Mouse (Mus musculus) left cerebral cortex, postnatal 36 days (tissue): ENCODE data around the gene Rps10. TPM values are rescaled to one million over a fixed set of nuclear protein-coding genes. Genes with fewer than 3 reads are reported as not detected.
"Not testable (repeated sequence)": the region's sequence is repeated elsewhere in the genome, so short reads cannot be mapped to it uniquely, and the experiment has no call there.

Source experiments
- DNase-seq, 2 experiments: peaks; one replicate each; pipeline ENCODE4 v3.0.0; 2021 to 2022; ENCODE audit warnings: low spot score in 2 of 2, mixed read lengths in 1 of 2
- intact Hi-C: fragments of 180-260 bp; cut with DNase I; formaldehyde crosslinking; loops from one replicate; pipeline ENCODE4 v1.15.1; 2025
- total RNA-seq, 2 experiments: library from RNA; stranded (reverse); gene quantifications; 2 replicates each; pipeline ENCODE4 v1.2.3; 2021

The Rps10 gene
- total RNA-seq, 2 experiments from 2014 or later: 430 to 478 TPM

DNA sequence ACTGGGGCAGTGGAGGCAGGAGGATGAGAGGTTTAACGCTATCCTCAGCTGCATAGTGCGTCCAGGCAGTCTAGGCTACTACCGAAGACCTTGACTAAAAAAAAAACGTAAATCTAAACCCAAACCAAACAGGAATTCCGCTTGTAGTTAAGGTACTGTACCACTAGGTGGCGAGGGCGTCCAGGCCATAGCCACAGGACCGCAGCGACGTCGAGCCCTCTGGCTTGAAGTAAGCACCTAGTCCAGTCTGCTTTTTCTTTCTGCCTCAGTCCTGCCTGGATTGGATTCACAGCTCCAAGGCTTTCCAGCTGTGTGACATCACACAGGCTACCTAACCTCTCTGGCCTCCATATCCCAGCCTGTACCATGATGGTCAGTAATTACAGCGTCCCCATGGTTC is 13.7 kb upstream of the Rps10 start:
- DNase-seq: peak in 1 of 2 experiments; percentile 46
- intact Hi-C loops: no loop called here

DNA sequence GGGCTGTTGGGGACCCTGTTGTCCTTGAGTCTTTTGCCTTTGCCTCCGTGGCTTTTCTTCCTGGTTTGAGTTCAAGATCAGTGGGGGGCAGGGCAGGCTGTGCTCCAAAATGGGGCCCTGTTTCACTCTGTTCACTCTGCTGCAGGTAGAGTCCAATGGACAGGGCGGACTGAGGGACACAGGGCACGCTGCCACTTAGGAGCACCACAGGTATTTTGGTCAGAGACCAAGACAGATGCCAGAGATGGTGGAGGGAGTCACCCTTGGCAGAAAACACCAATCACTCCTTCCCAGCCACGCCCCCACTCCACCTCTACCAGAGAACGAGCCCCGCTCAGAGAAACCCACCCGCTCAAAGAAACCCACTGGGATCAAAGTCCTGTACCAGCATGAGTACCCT is 9.3 kb upstream of the Rps10 start:
- intact Hi-C loops: no loop called here
- DNase-seq: no peak

DNA sequence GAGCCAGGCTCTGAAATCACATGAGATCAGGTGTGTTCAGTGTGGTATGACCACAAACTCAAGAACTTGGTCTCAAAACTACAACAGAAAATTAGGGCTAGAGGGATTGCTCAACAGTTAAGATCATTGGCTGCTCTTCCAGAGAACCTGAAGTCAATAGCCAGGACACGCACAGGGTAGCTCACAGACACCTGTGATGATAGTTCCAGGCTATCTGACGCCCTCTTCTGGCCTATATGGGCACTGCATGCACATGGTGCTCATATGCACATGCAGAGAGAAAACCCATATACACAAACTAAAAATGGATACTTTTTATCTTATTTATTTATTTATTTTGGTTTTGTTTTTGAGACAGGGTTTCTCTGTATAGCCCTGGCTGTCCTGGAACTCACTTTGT is 8.1 kb upstream of the Rps10 start:
- intact Hi-C loops: no loop called here
- DNase-seq: no peak

DNA sequence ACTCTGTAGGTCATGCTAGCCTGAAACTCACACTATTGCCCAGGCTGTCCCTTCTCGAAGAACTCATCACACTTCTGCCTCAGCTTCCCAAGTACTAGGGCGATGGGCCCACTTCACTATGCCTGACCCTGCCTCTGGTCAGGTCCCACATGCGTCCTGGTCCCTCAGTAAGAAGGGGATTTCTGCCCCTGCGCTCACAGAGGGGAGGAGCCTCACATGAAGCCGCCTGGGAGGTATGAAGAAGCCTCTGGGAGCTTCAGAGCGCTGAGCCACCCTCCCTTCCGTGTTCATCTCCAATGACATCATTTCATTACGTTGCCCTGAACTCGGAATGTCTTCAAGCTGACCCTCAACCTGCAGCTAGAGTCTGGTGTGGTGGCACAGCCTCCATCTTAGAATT is 7.3 kb upstream of the Rps10 start:
- intact Hi-C loops: no loop called here
- DNase-seq: no peak

DNA sequence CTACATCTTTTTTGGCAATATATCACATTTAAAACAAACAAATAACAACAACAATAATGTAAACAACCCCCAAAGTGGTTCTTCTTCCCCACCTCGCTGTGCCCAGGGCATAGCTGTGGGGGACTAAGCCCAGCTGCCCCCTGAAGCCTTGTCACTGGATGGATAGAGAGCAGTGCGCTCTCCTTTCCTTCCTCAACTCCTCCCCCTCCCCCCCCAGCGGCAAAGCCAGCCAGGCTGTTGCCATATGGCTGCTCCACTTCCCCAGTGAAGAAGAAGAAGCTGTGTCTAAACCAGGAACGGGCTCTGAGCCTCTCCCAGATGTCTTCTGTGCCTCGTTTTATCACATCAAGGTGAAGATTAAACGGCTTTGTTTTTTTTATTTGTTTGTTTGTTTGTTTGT is 6.6 kb upstream of the Rps10 start:
- intact Hi-C loops: no loop called here
- DNase-seq: peak in 1 of 2 experiments; percentile 30

DNA sequence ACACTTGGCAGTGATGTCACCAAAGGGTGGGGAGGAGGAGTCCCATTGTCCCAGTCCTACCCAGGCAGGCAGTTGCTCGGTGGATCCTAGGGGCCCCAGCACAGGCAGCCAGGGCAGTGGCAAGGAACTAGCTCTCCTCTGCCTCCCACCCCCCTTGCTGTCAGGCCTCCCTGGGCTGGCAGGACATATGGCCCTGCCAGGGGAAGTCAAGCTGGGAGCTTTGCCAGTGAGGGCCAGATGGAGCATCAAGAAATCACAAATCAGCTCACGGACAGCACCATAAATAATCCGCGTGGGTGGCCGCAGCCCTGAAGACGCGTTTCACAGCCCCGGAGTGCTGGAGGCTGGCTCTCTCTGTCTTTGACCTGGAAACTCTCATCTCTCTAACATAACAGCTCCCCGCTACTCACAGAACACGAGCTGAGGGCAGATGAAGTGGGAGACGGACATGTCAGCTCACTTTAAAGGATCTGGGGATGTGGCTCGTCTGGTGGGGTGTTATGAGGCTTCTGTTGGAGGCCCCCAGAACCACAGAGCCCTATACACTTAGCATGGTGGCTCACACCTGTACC is 6.1 kb upstream of the Rps10 start:
- peak; percentile 85 to 89 for DNase-seq
- intact Hi-C loops: no loop called here

DNA sequence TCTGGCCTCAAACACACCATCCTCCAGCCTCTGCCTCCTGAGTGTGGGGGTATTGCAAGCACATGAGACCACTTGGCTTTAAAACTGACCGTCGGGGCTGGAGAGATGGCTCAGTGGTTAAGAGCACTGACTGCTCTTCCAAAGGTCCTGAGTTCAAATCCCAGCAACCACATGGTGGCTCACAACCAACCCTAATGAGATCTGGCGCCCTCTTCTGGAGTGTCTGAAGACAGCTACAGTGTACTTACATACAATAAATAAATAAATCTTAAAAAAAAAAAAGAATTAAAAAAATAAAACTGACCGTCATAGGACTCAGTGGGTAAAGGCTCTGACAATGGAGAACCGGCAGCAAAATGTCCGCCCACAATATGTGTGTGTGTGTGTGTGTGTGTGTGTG is 3.4 kb upstream of the Rps10 start:
- DNase-seq: not testable (repeated sequence)
- intact Hi-C loops: loop anchor here (1.0 to 5.0 kb wide), 3 partner anchors 16 to 182 kb away; partner anchors contain the start of gene D17Wsu92e

DNA sequence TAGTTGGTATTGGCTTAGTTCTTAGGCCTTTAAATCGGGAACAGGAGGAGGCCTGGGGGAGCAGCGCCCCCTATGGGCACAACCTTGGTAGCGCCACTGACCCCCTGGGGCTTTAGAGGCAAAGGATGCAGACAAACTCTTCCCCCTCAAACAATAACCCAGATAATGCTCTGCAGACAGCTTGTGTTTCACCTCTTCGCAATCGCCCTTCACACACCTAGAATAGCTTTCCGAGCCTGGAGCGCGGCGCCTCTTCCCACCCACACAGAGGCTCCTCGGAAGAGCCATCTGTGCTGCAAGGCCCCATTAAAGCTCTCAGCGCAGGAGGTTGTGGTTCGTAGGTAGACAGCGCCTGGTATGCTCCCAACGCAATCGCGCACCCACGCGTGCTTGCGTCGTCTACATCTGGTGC is 2.5 kb upstream of the Rps10 start:
- DNase-seq: peak; percentile 82 to 88
- intact Hi-C loops: loop anchor here (1.0 to 5.0 kb wide), 3 partner anchors 17 to 183 kb away; partner anchors contain the start of gene D17Wsu92e

DNA sequence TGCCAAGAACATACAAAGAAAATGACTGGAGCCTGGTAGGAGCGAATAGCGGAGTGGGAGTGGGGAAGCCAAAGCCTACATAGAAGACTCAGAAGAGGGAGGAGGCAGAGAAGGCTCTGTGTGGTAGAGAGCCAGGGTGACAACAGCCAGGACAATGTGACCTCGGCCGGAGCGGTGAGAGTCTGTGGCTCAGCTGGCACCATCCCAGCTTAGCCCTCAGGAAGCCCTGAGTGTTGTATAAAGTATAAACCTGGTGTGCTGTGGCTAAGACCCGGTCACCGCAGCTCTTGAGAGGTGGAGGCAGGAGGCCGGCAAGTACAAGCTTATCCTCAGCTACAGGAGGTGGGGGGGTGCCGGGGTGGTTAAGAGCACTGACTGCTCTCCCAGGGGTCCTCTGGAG is 864 bp upstream of the Rps10 start:
- intact Hi-C loops: loop anchor here (5.0 kb wide), 2 partner anchors 50 to 185 kb away; partner anchors contain the start of gene D17Wsu92e
- DNase-seq: no peak

DNA sequence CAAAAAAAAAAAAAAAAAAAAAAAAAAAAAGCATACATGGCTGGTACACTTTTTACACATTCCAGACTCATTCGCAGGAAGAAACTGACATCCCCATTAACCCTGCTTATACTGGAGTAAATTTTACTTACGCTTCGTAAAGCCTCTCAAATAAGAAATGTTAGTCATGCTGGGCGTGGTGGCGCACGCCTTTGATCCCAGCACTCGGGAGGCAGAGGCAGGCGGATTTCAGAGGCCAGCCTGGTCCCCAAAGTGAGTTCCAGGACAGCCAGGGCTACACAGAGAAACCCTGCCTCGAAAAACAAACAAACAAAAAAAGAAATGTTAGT is 930 bp downstream of the Rps10 start:
- intact Hi-C loops: loop anchor here (2.0 to 5.0 kb wide), 3 partner anchors 52 to 187 kb away; partner anchors contain the start of genes AI413582 and D17Wsu92e
- DNase-seq: not testable (repeated sequence)

DNA sequence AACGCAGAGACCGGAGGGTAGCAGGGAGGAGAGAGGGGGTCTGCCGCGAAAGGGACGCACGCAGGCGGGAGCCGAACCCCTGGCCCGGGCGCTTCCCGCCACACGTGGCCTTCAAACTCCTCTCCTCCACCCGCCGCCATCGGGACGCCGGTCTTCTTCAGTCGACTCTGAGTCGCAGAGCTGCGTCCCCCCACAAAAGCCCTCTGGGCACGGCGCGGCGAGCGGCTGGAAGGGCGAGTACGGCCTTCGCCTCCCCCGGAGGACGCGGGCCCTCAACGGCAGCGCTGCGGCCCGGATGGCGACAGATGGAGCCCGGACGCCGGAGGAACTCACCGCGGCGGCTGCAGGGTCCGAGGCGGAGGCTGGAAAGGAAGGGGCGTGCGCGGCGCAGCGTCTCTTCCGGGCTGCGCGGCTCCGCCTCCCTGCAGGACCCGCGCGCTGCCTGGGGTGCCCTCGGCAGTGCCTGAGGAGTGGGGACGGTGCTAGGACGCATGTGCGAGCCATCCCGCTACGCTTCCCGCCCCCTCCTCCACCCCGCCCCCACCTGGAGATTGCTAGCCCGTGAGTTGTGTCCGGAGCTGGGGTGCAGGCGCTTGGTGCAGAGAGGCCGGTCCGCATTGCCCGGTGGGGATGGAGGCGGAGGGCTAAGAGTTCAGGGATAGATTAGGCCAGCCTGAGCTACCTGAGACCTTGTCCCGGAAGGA is 1.4 kb downstream of the Rps10 start, which contains the start of gene RPS10-NUDT3:
RPS10-NUDT3 (minus strand) TSS at position 352 of the 704 bp plus-strand sequence.
- intact Hi-C loops: loop anchor here (2.0 to 5.0 kb wide), 3 partner anchors 52 to 187 kb away; partner anchors contain the start of genes AI413582 and D17Wsu92e
- peak; percentile 89 to 92 for DNase-seq

DNA sequence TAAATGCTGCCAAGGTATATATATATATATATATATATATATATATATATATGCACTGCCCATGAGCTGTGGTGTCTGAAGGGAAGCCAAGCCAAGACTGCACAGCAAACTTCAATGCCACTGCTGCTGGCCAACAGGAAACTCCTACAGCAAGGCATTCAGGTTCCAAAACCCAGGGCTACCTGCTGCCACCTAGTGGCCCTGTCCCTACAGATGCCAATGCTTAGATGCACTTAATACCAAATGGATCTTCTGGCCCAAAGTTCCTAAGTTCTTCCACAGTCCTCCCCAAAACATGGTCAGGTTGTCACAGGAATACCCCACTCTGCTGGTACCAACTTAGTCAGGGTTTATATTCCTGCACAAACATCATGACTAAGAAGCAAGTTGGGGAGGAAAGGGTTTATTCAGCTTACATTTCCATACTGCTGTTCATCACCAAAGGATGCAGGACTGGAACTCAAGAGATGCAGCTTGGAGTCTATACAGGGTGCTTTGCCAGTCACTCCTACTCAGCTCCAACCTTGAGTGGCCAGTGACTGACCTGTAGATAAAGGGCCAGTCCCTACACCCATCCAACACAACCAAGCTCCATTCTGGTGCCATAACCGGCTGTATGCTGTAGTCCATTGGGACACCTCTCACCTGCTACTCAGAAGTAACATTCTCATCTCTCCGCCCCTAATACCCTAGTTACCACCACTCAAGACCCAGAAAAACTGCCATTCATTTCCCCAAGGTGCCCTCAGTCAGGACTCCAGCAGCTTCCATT is 7.0 kb downstream of the Rps10 start:
- intact Hi-C loops: no loop called here
- peak; percentile 69 to 72 for DNase-seq

DNA sequence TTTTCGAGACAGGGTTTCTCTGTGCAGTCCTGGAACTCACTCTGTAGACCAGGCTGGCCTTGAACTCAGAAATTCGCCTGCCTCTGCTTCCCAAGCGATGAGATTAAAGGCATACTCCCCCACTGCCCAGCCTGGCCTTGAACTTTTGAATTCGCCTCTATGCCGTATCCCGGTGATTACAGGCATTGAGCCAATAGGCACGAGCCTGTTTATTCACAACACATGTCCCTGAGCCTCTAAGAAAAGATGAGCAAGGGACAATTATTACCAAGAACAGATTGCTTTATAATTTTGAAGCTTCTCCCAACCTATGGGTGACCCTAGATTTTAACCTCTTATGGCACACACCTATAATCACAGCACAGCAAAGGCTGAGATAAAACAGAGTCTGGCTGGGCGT is 8.1 kb downstream of the Rps10 start:
- no peak for DNase-seq
- intact Hi-C loops: no loop called here

DNA sequence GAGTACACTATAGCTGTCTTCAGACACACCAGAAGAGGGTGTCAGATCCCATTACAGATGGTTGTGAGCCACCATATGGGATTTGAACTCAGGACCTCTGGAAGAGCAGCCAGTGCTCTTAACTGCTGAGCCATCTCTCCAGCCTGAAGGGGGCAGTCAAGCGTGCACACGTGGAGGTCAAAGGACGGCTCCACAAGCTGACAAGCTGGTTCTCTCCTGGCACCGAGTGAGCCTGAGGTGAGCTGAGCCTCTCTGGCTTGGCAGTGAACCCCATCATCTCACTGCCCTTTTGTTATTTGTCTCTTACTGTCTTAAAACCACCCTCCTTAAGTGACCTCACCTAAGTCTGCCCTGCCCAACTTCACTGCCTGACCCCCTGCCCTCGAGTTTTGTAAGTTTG is 9.0 kb downstream of the Rps10 start:
- DNase-seq: no peak
- intact Hi-C loops: no loop called here

DNA sequence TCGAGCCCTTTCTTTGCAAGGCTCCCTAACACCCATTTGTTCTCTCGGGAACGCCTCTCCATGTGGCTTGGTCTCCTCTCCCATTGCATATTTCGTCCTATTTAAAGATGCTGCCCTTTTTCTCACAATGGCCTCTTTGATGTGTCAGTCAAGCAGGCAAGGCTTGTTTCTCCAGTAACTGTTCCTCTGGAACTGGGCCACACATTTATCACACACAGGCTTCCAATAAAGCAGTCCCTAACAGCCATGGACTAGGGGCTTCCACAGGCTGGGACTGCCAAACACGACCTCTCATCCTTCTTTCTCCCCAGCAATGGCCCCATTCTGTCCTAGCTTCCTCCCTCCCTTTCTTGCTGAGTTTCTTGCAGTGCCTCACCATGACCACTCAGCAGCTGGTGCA is 9.8 kb downstream of the Rps10 start:
- intact Hi-C loops: no loop called here

DNA sequence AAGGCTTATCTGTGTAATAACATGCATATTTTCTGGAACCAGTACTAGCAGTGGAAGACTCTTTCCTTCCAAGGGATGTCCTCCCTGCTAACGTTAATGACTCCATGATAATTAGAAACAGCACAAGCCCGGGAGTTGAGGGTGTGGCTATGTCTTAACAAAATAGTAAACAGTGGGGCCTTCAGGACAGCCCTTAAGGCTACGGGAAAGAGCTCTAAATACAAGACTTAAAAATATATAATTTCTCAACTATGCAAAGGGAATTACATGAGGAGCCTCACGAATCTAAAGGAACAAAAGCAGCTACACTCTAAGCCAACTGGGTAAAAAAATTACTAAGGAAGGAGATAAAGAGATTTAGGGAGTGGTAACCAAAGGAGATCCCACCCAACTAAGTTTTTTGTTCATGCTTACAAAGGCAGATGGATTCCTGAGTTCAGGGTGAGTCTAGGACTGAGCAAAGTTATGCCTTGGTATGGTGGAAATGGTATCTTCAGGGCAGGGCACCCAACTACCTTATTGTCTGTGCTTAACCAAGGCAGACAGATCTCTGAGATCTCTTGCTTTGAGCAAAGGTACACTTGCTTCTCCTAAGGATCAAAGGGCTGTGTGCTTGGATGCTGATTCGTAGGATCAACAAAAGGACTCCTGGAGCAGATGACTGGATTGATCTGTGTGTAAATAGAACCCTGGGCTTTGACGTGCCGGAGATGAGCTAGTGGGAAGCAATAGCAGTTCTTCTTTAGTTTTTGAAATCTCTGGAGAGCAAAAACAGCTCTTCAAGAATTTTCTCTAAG is 10.8 kb downstream of the Rps10 start:
- DNase-seq: no peak
- intact Hi-C loops: no loop called here

More for the DNA sequence above, 9.8 kb downstream of the Rps10 start:
- DNase-seq: no peak

DNA sequence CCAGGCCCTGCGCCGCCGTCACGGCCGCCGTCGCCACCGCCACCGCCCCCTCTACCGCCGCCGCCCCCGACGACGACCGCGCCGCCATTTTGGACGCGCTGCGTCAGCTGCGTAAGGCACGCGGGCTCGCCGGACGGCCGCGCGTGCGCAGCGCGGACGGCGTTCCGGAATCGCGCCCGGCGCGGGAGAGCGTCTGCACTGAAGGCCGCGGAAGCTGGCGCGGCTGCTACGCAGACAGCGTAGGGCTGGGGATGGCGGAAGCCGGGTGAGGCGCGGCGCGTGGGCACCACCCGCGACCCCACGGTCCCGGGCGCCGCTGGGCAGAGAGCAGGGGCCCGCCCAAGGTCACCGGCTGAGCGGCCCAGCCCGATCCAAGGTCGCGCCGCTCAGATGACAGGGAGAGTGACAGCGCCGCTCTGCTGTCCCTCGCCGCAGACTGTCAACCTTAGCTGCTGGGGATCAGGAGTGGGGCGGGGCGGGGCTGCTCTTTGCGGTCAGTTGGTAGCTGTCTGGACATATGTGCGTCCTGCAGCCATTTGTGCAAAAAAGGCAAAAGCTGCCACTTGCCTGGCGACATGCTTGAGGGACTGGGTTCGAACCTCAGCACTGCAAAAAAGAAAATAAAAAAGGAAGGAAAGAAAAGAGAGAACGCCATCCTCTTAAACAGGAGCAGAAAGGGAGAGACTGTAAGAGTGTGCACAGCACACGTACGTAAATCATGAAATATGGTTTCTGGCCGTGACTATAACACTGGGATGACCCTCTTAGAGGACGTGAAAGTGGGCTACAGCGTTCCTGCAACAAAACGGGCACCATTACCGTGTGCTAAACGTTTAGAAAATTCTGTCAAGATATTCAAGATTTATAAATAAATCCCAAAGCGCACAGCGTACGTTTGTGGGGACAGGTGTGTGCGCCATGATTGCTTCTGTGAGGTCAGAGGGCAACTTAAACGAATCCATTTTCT is 12.8 kb downstream of the Rps10 start, which contains the start of gene Nudt3:
Nudt3 (minus strand) TSS at position 136 of the 967 bp plus-strand sequence.
- peak; percentile 90 to 94 for DNase-seq
- intact Hi-C loops: loop anchor here (2.0 kb wide), 1 partner anchor 59 kb away; the partner anchor contains the start of gene AI413582
